Mouse (Mus musculus): ENCODE measurements at regions not wholly inside any gene's neighbourhood (a gene's known extent, or its start where the extent isn't known, plus 50 kb on each side); places are given as distances from the start of the nearest gene placed in this dataset.

DNA sequence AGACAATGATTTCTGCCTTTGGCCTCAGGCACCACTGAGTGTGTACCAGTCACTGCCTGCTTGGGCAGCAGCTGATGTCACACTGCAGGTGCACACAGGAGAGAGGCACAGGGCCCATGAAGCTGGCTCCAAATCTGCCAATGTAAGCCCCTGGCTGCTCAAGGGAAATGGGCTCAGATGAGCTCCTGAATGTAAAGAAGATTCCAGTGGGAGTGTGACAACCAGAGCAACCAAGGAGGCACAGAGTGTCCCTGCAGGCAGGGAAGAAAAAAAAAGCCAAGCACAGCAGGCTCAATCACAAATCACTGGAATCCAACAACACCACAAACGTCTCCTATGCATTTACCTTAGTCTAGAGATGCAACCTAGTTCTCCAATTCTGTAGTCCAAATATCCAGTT is 151.2 kb upstream of the Tox3 start:
- DNase-seq = no peak

DNA sequence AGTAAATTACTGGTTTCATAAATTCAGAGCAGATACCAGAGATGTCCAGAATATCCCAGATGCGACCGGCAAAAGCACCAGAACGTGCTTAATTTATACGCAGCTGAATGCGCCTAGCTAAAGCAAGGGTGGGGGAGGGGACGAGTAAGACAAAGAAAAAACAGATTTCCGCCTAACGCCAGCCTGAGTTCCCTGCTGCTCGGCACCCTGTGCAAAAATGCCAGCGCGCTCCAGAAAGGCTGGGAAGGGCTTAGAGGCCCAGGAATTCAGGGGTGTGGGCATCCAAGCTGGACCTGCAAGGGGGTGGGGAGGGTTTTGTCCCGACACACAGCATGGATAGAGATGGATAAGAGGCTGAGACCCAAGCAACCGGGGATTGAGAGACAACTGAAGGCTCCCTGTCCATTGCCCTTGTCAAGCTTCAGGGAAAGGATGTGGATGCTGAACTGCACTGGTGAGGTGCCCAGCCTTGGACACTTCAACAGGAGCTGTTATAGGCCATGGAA is 148.6 kb upstream of the Tox3 start:
- DNase-seq = no peak

DNA sequence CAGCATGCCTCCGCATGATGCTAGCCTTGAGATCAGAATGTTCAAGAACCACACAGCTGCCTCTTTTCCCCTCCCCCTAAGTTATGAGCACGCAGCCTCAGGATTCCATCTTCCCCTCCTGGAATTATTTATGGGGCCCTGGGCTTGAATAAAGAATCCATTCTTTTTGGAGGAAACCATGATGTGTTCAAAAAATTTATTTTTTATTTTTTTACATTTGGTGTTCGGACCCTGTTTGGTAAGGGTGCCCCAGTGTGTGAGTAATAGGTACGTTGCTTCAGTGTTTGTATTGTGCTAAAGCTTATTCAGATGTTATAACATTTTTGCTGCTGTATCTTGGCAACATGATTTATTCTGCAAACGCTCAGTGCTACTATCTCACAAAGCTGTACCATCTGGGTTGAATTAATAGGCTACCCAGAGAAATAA is 147.8 kb upstream of the Tox3 start:
- no peak for DNase-seq

DNA sequence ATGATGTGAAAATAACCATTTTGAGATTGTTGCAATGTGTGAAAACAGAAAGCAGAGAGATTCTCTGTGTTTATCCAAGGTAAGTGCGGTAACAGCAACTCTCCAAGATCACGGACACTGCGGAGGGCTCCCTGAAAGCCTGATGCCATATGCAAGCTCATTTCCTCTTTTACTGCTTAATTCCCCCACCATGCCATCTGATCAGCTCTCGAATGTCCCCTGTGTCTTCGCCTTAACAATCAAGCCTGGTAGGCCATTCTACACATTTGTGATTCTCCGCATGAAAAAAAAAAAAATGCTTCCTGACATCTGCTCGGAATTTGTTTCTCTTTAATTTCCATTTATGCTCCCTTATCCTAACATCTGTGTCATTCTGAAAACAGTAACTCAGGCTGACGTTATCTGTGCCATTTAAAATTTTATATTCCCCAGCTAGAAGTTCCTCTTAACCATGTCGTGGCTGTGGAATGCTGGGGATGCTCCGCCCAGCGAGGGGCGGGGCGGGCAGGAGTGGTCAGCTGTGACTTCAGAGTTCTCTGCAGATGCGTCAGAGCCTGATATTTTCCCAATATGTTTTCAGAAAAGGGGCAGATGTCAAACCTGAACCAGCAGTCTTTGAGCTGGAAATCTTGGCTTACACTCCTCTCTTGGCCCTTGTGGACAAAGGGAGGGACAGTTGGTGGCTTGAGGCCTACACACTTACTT is 144.5 kb upstream of the Tox3 start:
- DNase-seq = no peak

DNA sequence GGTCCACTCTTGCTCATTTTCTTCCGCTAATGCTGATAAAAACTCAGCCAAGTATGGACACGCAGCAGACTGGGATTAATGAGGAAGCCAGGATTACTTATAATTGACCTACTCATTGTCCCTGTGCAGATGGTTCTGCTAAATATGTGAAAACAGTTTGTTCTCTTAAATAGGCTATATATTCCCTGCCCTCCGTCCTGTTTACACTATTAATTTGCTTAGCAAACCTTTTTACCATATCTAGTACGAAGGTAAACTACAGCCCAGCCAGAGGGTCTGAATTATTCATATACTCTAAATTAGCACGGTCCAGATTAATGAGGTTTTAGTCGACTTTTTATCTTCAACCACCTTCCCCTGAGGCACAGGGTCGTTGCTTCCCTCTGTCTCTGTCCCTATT is 143.5 kb upstream of the Tox3 start:
- DNase-seq = no peak

DNA sequence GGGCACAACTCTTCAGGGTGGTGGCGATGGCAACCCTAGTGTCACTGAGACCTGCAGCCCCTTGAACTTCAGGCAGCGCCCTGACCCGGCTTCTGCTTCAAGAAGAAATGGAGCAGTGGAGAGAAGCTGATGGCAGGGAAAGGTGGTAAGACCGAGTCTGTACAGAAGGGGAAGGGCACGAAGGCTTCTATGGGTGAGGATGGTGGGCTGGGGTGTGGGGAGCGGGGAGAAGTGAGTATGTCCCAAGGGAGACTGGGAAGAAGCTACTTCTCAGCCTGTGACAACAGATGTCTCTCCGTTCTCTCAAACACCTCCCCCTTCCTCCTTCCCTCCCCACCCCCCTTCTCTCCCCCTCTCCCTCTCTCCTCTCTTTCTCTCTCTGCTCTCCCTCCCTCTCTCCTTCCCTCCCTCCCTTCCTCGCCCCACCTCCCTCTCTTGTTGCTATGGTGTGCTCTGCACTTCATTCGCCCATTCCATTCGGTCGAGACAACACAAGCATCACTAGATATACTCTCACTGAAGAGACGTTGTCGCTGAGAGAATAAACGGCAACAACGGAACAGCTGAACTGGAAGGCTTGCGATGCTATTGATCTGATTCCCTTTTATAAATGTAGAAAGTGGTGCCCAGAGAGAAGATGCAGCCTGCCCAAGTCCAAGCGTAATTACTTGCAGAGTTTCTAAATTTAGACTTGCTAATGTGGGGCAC is 142.7 kb upstream of the Tox3 start:
- no peak for DNase-seq

DNA sequence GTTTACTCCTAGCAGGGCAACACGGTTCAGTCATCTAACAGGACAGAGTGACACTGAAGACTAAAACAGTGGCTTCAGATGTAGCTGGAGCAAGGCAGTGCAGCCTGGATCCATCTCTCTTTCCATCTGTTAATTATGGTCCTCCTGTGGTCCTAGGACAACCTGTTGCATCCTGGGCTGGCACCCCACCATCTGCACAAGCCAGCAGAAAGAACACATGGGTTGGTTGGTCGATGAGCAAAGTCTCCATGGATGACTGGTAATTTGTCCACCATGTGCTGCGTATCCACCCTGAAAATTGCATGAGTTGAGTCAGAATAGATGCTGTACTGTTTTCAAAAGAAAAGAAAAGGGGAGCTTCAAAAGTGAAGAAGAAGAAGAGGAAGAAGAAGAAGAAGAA is 138.4 kb upstream of the Tox3 start:
- DNase-seq = no peak

DNA sequence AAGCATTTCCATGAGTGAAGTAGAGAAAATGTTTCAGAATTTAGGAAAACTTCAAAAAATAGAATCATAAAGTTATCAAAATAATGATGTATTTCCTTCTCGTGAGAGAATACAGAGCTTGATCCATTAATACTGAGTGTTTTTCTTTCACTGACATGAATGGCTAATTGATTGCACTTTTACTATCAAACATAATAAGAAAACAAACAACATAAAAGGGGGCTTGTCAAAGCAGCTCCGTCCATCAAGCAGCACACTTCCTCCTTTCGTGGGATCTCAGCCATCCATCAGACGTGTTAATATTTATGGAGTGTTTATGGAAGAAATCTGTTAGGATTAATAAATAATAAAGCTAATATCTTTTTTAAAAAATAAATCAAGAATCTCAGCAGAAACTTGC is 130.0 kb upstream of the Tox3 start:
- no peak for DNase-seq

DNA sequence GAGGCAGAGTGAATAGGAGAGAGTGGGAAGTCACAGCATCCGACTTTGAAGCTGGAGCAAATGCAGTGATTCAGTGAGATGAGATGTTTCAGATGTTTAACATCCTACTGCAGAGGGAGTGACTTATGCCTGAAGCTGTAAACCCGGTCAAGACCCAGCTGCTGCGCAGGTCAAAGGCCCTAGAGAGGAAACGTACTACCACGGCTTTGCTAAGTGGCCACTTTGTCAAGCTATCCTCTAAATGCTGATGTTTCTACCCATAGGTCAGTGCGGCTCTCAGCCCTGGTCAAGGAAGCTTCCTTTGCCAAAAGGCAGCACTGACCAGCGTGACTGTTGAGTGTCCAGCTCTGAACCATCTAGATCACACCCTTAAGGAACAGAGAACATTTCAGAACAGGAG is 125.9 kb upstream of the Tox3 start:
- no peak for DNase-seq

DNA sequence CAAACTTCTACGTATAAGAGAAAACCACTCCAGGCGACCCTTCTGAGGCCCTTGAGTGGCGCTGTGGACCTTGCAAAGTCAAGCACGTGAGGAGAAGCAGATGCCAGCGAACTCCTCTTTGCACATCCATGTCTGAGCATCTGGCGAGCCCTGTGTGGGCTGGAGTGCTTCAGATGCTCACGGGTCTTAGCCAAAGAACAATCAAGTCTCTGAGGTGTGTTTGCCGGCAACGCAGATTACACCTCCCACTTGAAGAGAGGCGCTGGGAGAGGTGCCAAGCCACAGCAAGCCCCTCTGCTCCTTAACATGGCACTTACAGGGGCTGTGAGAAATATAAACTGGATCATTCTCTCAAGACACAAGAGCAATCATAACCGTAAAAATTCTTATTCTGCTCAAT is 122.7 kb upstream of the Tox3 start:
- DNase-seq = no peak

DNA sequence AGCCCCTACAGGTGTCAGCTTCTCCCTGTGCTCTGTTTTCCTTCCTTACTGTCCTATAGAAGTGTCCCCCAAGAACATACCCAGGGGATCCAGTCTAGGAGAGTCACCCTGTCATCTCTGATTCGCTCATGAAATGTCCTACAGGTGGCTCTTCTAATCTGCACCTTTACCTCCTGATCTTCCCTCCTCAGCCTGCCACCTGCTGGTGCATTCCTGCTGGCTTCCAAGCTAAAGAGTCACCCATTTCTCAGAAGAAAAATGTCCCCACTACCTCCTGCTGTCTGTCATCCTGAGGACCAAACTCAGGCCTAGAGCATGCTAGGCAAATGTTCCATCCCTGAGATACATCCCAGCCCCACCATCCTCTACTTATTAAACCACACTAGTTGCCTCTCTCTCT is 115.6 kb upstream of the Tox3 start:
- no peak for DNase-seq

DNA sequence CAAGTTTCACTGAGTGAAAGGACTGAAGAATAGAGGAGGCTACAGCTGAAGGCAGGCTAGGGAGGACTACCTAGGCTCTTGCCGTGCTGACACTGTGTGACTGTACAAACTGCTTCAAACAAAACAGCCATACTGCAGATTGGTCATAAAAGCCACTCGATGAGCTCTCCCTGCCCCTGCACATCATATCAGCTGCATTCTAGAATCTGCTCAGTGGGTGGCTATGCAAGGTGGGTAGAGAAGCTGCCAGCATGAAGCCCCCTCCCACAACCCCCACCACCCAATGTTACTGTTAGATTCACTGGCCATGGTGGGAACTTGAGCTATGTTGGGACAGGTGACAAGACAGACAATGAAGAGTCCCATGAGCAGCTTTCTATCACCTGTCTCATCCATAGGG is 107.2 kb upstream of the Tox3 start:
- DNase-seq = no peak

DNA sequence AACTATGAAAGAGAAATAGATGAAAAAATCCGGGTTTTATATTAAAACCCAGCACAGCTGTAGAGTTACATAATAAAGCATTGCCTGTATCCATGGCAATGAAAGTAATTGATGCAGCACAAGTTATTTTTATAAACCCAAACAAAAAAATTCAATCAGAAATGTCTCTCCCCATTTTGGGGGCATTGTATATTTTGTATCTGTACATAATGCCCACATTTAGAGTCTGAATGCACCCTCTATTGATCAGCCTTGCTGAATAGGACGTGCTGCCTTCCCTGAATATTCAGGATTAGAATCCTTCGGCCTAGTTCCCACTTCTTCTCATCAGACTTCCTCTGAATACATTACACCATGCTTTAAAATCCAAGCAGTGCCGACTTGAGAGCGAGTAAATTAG is 106.0 kb upstream of the Tox3 start:
- no peak for DNase-seq

DNA sequence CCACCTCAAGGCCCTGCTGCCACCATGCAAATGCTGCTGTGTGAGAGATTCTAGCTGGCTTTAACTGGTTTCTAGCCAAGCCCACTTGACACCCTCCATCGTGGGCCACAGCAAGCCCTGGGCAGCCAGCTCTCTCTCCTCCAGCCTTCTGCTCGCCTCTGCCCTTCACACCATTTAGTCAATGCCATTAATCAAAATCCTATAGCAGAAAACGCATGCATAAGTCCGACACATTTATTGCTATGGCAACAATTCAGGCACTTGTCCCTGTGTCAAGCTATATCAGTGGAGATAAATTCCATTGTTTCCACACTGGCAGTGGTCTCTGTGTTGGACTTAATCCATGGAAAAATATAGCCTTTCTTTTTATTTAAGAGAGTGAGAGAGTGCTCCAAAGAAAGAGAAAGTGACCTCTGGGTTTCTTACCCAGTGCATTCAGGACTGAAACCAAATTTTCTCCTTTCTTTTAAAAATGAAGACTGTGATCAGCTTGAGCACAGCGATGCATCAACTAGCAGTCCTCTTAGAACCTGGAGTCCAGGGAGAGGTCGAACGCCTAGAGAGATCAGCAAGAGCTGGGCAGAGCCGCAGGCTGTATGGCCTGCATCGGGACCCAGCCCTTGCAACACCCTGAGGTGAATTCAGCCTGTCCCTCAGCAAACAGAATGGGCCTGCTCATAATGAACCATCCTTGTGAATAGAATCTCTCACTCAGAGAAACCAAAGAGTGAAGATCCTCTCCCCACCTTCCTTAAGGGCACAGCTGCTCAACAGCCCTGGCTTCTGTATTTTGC is 93.1 kb upstream of the Tox3 start:
- DNase-seq = no peak

DNA sequence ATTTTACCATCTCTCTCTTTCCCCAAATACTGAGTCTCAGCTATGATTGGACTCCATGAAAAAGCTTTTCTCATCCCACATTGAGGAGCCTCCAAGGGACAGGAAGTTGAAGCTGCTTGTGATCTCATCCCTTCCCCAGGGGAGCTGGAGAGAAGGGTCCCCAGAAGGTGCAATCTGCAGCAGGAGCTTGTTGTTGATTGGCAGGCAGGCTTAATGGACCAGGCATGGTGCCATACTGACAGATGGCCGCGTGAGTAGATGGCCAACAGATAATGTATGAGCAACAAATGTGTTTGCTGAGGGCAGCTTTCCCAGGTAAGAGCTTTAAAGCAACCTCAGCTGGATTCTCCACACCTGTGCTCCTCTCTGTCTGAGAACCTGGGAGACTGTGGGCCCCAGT is 65.9 kb upstream of the Tox3 start:
- DNase-seq = no peak

All from spleen, adult 18-20 months (tissue).